Mouse (Mus musculus) small intestine, adult 2 months (tissue): ENCODE data around the gene Acad11.

Experiments
- CTCF ChIP-seq: fragments of 200-500 bp; IDR thresholded peaks from 2 replicates; pipeline ENCODE4 v1.5.1; 2012; ENCODE audit warnings: low read depth, mild to moderate bottlenecking, control low read depth, inconsistent platforms, low read length, moderate library complexity, mixed read lengths; ENCODE audit not compliant: insufficient replicate concordance, insufficient read length; ENCODE audit errors: extremely low read depth
- POLR2A ChIP-seq: fragments of 200-500 bp; IDR thresholded peaks from 2 replicates; pipeline ENCODE4 v1.6.1; 2012; ENCODE audit warnings: low read depth, mild to moderate bottlenecking, control low read depth, inconsistent platforms, low read length, moderate library complexity

DNA sequence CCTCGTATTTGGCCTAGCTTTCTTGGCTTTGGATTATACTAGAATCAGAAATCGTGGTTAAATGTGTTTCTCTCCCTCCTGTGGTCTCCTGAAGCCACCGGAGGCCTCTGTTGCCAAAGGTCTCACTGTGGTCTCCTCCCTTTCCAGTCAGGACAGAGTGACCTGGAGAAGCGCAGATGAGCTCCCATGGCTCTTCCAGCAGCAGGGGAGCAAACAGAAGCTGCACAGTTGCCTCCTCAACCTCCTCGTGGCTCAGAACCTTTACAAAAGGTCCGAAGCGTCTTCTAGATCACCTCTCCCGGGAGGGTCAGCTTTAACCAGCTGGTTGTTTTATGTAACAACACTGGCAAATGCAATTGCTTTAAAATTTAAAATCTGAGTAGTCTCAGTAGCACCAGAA, 28.9 kb upstream of the Acad11 start:
- TF ChIP-seq CTCF (no peak), POLR2A (no peak)
